Mouse (Mus musculus): ENCODE measurements around the gene Tst. TPM values are rescaled to one million over a fixed set of nuclear protein-coding genes. Genes with fewer than 3 reads are reported as not detected.

Gene Tst
- total RNA-seq, 2 experiments from 2014 or later: 35.4 to 45.6 TPM

Other genes starting within 250 kb of the Tst start
- 10 to 100 TPM; 26.4 to 31.2 TPM for gene Ift27, start 231.8 kb downstream of the Tst start, total RNA-seq (2021)
- gene Pvalb, start 199.5 kb downstream of the Tst start, total RNA-seq (2021): 10 to 100 TPM; 34.6 to 34.9 TPM
- 1 to 10 TPM in 1 of 2 experiments, not detected in 1; 1.7 TPM for gene Ncf4, start 161.1 kb downstream of the Tst start, total RNA-seq (2021)
- gene Csf2rb2, start 100.2 kb downstream of the Tst start, total RNA-seq (2021): 1 to 10 TPM; 2.3 to 2.7 TPM
- 1 to 10 TPM; 3.3 to 3.8 TPM for gene Csf2rb, start 80.2 kb downstream of the Tst start, total RNA-seq (2021)
- gene Tex33, start 10.0 kb downstream of the Tst start, total RNA-seq (2021): under 1 TPM in 1 of 2 experiments, not detected in 1; 0.43 TPM
- gene Mpst, start 509 bp upstream of the Tst start, total RNA-seq (2021): 10 to 100 TPM; 39.5 to 41.9 TPM
- 100 to 1,000 TPM; 254 to 262 TPM for gene Kctd17, start 22.7 kb upstream of the Tst start, total RNA-seq (2021)
- not detected for gene Tmprss6, start 62.7 kb upstream of the Tst start, total RNA-seq (2021)
- under 1 TPM; 0.07 to 0.12 TPM for gene Il2rb, start 89.4 kb upstream of the Tst start, total RNA-seq (2021)
- gene C1qtnf6, start 125.5 kb upstream of the Tst start, total RNA-seq (2021): 10 to 100 TPM; 10.8 to 12.0 TPM
- 10 to 100 TPM; 22.9 to 23.9 TPM for gene Sstr3, start 138.8 kb upstream of the Tst start, total RNA-seq (2021)
- gene Rac2, start 166.9 kb upstream of the Tst start, total RNA-seq (2021): 1 to 10 TPM; 2.5 to 3.5 TPM
- 10 to 100 TPM; 16.9 to 18.0 TPM for gene Cyth4, start 191.1 kb upstream of the Tst start, total RNA-seq (2021)

Data from layer of hippocampus, postnatal 14 days (tissue).